Mouse (Mus musculus) cerebellum, postnatal 36 days (tissue): ENCODE measurements around the gene Polr3gl.
"Not testable (repeated sequence)": the region's sequence is repeated elsewhere in the genome, so short reads cannot be mapped to it uniquely, and the experiment has no call there.

Experiments used
- DNase-seq, 2 experiments: peaks; one replicate each; pipeline ENCODE4 v3.0.0; 2021 to 2022; ENCODE audit warnings: mixed read lengths in 2 of 2

The Polr3gl gene

DNA sequence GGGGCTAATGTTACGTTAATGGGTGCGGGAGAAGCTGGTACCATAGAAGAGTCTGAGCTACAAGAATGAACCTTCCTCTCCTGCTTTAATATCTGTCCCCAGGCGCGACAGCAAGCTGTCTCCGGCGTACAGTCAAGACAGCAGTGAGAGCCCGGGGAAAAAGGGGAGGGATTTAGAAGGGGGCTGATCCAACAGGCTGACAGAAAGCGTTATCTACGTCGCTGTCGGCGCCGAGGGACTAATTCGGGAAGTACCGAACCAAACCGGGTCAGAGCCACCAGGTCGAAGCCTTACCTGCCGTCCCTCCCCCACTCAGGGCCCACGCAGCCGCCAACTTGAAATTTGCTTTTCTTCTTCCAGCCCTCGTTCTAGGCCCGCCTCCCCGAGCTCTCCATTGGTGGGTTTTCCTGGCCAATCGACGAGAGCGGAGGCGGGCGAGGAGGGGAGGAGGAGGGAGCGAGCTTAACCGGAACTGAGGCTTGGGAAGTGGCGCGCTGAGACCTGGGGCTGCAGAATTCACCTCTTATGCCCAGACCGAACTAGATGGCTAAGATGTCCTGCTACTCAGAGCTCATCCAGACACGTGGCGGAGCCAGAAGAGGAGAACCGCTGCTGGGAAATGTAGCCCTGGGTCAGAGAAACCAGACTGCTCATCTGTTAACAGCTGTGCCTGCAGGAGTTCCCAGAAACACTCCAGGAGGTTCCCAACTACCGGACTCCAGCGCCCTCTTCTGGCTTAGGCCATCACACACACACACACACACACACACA lies at the start of gene Polr3gl:
Gene Polr3gl, minus strand, starts transcription at position 392 of the 771 bp plus-strand sequence.
- DNase-seq = peak; percentile 96 to 97

DNA sequence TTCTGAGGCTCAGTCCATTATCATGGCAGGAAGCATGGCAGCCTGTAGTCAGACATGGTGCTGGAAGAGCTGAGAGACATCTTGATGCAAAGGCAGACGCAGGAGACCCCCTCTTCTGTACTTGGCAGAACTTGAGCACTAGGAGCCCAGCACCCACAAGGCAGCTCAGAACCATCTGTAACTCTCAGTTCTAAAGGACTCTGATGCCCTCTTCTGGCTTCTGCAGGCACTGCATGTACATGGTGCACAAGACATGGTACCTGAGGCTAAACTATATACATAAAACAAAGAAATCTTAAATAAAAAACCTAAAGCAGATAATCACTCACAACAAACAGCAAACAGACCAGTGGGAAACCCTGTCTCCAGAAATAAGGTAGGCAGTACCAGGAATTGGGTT lies 45.2 kb upstream of the Polr3gl start:
- peak; percentile 70 to 74 for DNase-seq

DNA sequence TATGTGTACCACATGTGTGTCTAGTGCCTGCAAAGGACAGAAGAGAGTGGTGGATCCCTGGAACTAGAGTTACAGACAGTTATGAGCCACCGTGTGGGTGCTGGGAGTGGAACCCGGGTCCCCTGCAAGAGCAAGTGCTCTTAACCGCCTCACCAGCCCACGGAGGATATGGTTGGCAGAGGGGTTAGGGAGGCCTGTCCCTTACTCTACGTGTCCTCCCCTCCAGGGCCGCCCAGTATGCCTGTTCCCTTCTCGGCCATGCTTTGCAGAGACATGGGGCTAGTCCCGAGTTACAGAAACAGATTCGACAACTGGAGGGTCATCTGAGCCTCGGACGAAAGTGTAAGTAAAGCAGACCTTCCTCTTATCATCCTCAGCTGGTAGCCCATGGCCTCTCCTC lies 42.5 kb upstream of the Polr3gl start:
- no peak for DNase-seq

DNA sequence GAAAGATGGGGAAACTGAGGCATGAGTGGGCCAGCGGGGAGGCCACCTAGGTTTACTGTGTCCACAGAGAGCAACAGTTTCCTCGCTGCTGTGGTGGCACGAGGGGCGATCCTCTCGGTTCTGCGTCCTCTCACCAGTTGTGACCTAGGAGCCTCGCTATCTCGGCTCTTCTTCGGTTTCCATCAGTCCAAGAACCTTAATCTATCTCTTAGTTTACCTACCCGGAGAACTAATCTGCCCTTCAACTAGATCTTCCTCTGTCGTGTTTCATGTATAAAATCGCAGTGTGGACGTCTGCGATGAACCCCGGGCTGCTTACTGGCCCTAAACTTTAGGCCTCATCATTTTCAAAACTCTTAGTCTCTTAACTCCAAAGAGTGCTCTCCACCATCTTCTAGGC lies 41.9 kb upstream of the Polr3gl start:
- no peak for DNase-seq

DNA sequence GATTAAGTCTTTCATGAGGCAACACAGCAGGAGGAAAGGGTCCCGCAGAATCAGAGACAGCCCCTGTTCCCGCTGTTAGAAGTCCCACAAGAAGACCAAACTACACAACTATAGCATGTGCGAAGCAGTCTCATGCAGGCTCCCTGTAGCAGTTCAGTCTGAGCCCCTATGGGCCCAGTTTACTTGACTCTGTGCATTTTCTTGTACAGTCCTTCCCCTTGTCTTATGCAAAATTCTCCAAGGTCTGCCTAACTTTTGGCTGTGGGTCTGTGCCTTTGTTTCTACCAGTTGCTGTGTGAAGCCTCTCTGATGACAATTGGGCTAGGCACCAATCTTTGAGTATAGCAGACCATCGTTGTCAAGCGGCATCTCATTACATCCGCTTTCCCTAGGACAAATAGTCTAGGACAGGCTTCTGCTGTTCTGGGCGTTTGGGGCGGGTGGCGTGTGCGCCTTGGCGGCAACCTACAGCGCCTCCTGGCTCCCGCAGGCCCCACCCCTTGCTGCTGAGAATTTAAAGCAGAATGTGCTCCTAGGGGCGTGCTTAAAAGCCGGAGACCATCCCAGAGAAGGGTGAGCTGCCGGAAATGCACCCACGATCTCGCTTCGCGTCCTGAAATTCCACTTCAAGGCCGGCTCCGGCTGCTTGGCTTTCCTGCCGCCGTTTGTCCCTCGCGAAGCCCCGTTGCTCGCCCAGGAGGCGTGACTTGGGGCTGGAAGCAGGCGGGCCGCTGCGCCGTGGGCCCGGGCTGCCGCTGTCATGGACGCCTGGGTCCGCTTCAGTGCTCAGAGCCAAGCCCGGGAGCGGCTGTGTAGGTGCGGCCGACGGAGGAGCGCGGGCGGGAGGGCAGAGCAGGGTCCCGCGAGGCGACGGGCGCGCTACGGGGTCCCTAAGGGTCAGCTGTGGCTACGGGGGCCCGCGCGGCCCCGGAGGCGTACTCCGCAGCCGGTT lies 41.2 kb upstream of the Polr3gl start, which contains the start of the genes Pex11b and Gm42957:
Gene Pex11b, plus strand, starts transcription at position 449 of the 952 bp plus-strand sequence.
Gene Gm42957, plus strand, starts transcription at position 547 of the 952 bp plus-strand sequence.
- peak; percentile 89 for DNase-seq

DNA sequence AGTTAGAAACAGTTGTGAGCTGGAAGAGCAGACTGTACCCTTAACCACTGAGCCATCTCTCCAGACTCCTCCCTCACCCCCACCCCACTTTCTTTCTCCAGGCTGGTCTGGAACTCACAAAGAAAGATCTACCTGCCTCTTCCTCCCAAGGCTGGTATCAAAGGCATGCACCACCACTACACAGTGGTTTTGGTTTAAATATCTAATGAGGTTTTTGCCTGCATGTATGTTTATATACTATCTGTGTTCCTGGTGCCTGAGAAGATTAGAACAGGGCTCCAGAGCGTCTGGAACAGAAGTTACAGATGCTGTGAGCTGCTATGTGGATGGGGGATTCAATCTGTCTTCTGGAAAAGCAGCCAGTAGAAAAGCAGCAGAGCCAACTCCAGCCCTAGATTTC lies 40.0 kb upstream of the Polr3gl start:
- no peak for DNase-seq

DNA sequence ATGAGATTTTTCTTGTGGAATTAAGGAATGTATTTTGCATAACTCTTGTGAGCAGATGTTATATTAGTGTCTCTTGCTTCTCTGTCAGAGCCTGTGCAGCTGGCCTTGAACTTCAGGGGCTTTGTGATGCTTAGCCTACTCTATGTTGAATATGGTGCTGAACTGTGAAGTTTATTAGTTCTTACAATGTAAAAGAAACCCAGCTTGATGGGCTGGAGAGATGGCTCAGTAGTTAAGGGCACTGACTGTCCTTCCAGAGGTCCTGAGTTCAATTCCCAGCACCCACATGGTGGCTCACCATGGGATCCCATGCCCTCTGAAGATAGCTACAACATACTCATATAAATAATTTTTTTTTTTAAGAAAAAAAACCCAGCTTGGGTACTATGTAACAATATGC lies 38.1 kb upstream of the Polr3gl start:
- no peak for DNase-seq

DNA sequence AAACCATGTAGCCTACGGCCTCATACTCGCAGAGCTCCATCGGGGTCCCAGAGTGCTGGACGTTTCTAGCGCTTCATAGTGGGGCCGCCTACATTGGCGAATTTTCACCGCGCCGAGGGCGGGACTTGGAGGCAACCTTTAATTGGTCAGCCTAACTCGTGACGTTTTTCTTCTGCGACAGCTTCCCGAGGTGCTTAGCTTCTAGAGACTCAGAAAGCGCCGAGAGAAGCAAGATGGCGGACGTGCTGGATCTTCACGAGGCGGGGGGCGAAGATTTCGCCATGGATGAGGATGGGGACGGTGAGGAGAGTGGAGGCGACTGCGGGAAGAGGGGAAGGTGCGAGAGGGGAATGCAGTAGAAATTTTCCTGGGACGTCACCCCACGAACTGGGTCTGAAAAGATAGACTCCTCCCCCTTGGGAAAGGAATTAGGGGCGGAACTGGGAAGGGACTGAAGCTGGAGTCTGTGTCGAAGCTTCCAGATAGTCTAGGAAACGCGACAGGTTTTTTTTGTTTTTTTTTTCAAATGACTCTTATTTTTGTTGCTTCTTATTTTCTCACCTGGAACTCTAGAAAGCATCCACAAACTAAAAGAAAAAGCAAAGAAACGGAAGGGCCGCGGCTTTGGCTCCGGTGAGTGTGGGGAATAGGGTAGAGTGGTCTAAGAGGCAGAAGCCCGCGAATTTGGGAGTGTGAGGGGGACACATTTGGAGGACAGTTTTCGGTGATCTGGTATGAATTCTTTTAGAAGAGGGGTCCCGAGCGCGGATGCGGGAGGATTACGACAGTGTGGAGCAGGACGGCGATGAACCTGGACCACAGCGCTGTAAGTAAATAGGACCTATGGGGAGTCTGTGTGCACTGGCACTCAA lies 36.0 kb upstream of the Polr3gl start, which contains the start of gene Rbm8a:
Gene Rbm8a, plus strand, starts transcription at position 205 of the 872 bp plus-strand sequence.
- DNase-seq = peak; percentile 95 to 98

DNA sequence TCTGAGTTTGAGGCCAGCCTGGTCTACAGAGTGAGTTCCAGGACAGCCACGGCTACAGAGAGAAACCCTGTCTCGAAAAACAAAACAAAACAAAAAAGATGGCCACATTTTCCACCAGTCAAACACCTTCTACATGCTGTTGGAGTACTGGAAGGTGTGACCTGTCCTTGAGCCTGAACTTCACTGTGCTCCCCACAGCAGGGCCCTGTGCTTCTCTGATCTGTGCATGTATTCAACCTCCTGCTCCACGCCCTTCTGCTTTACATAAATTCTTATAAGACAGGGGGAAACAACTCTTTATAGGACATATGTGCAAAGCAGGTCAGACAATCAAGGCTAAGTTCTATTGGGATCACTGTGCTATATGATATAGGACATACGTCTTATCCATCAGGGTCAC lies 29.2 kb upstream of the Polr3gl start:
- DNase-seq = no peak

DNA sequence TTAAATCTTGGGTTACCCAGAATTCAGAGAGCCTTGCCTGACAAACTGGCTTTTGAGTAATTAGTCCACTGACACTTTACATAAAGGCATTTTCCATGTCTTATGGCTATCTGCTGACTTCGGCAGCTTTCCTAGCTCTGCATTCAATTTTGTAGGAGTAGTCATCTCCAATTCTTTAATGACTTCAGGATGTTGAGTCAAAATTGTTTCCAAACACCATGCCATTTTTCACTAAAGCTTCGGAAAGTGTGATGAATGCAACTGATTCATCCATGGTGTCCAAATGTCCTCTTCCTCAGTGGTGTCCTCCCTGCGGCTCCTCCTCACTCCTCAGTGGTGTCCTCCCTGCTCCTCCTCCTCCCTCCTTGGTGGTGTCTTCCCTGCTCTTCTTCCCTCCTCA lies 24.0 kb upstream of the Polr3gl start:
- no peak for DNase-seq

DNA sequence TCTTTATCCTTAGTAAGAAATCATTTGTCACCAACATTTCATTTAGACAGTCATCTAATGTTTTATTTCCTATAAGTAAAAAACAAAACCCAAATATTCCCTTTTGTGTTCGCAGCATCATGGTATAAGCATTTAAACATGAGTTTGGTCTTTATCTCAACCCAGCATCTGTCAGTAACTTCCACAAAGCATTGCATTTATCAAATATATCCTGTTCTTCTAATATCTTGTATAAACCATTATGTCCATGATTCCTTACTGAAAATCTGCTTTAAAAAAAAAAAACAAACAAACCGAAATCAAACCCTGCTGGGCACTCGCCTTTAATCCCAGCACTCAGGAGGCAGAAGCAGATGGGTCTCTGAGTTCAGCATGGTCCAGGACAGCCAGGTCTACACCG lies 12.6 kb upstream of the Polr3gl start:
- DNase-seq = no peak

DNA sequence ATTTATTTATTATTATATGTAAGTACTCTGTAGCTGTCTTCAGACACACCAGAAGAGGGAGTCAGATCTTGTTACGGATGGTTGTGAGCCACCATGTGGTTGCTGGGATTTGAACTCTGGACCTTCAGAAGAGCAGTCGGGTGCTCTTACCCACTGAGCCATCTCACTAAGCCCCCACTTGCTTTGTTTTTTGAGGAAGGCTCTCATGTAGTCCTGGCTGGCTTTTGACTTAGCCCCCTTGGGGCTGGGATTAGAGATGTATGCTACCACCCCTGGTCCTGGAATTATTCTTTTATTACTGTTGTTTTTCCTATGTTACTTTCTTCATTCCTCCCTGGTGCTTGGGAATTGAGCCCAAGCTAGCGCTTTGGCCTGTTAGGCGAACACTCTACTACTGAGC lies 12.0 kb upstream of the Polr3gl start:
- DNase-seq = not testable (repeated sequence)

DNA sequence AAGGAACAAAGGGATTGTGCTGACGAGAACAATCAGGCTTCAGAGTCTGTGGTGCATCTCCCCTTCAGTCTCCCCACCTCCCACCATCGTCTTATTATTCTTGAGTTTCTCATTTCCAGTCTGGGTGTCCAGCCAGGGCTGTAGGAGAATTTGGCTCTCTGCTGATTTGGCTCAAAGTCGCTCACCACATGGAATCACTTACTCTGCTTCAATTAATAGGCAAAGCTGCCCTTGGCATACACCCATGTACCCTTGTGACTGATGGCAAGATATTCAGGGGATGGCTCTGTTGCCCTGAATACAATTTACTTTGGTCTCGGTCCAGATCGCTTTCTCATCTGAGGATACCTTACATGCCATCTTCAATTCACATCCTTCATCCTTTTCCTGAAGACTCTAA lies 9.3 kb upstream of the Polr3gl start:
- peak; percentile 42 to 59 for DNase-seq

DNA sequence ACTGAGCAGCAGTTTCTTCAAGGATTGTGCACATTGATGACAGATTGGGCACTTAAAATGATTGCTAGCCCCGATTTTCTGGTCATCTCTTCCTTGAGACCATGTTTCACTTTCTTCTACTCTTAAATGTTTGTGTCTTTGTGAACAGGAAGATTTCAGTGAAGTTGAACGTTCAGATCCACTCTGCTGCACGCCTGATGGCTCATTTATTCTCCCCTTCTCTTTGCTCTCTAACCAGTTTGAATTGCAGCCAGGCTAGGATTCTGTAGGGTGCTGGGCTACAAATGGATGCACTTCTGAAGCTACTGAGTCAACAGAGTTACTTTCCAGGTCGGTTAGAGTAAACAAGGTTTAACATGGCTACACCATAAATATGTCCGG lies 8.7 kb upstream of the Polr3gl start:
- DNase-seq = no peak

DNA sequence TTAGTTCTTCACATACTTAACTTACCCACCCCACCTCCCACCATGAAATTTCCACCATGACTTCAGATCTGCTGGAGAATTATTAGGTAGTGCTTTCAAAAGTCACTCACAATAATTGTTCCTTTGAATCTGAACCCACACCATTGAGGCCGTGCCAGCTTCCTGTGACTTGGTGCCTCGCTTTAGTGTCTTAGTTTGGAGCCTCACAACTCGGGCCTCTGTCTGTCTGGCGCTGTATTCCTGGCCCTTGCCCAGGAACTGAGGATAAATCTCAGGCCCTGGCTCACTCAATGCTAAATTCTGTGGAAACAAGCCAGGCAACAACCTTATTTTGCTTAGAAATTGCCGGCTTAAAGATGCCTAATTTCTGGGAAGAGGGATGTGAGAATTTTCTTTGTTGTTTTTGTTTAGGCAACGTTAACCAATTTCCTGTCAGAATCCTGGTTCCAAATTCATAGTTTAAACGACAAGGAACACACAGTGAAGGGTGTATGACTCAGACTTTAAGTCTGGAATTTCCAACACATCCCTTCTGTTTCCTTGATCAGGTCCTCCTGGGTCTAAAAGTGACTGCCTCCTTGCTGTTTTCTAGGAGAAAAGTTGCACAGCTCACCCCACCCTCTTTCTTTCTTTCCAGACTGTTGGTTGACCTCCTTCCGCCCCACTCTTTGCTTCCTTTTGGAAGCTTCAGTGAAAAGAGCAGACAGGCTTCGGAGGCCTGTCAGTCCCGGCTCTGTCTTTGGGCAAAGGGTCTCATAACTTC lies 8.1 kb upstream of the Polr3gl start:
- DNase-seq = no peak

DNA sequence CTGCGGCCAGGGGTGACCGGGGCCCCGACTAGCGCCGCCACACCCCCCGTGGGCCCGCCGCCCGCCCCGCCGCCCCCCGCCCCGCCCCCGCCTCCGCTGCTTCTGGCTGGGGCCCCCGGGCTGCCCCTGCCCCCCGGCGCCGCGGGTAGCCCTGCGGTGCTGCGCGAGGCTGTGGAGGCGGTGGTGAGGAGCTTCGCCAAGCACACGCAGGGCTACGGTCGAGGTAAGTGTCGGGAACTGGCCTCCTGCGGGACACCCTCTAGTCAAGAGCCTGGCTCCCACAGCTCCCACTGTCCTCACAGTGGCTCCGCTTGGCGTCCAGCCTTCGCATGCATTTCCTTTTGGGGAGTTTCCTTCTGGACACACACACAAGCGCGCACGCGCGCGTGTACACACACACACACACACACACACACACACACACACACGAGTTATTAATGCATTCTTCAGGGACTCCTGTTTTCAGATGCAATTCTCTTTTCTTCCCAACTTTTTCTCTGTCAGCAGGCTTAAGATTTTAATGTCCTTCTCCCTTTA lies 7.3 kb upstream of the Polr3gl start:
- peak; percentile 68 to 71 for DNase-seq

DNA sequence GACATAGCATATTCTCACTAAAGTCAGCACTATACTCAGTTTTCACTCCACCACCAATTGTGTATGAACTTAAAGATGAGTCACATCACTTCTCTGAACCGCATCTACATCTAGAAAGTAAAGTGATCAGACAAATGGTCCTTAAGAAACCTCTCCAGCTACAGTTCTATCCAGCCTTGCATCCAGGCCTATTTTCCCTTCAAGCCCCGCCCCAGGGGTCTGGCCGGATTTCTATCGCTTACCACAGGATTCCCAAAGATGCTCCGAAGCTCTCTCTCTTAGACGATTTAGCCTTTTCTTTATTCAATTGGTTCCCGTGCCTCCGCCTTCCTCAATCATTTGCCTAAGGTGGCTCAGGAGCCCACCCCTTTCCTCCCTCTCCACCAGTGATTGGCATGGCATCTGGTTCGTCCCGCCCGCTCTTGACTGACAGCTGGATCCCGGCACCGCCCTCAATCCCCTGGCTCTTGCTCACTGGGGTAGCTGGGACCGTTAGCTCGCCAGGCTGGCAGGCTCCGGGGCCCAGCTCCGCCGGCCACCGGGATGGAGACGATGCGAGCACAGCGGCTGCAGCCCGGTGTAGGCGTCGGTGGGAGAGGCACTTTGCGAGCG lies 6.8 kb upstream of the Polr3gl start, which contains the start of gene Lix1l:
Gene Lix1l, plus strand, starts transcription at position 511 of the 612 bp plus-strand sequence.
- DNase-seq = peak; percentile 87 to 89

DNA sequence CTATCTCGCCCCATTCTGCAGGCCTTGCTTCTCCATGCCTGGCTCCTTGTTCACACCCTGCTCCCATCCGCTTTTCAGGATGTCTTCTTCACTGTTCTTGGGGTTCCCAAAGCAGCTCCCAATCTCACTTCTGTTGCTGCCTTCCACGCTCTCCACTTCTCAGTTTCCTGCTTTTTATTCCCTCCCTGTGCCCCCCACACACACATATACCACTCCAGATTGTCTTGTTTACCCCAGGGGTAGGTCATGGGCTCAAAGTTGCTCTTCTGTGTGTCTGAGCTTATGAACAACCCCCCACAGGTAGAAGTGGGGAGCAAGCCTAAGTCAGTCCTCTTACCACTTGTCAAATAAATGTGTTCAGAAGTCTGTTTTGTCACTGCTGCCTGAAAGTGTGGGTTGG lies 5.4 kb upstream of the Polr3gl start:
- no peak for DNase-seq

DNA sequence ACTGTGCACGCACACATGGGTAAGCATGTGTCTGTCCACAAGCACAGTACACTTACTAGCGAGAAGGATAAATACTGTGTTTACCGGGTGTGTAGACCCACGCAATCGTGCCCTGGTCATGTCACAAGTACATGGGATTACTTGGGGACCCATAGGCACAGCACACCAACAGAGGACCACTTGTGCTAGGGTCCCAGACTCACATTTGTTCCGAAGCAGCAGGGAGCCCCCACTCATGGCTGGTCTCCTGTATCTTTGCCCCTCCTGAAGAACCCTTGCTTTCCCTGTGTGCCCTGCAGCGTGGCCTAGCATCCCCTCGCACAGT lies 5.0 kb upstream of the Polr3gl start:
- DNase-seq = no peak

DNA sequence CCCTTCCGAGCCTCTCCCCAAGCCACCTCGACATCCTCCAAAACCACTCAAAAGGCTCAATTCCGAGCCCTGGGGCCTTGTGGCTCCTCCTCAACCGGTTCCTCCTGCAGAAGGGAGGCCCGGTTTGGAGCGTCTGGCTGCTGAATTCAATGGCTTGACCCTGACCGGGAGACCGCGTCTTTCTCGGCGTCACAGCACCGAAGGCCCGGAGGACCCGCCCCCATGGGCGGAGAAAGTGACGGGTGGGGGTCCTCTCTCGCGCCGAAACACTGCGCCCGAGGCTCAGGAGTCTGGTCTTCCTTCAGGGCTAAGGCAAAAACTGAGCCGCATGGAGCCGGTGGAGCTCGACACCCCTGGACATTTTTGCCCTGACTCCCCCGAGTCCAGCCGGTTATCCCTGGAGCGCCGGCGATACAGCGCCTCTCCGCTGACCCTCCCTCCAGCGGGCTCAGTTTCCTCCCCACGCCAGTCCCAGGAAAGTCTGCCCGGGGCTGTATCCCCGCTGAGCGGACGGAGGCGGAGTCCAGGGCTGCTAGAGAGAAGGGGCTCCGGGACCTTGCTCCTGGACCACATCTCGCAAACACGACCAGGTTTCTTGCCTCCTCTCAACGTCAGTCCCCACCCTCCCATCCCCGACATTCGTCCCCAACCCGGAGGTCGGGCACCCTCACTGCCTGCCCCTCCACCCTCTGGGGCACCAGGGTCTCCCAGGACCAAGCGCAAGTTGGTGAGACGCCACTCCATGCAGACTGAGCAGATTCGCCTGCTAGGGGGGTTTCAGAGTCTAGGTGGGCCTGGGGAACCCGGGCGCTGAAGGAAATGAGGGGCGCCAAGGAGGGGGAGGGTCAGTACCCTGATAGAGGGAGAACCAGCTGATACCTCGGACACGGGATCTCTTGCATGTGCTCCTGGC lies 4.4 kb upstream of the Polr3gl start:
- DNase-seq = peak; percentile 59 to 61
